Mouse (Mus musculus) heart, embryonic 10.5 days (tissue): ENCODE measurements around the gene Otop3. TPM values are rescaled to one million over a fixed set of nuclear protein-coding genes. Genes with fewer than 3 reads are reported as not detected.
A peak's percentile ranks its signal among the peaks of the same experiment; 100 is the strongest.

ENCODE experiments used
- DNase-seq: peaks from one replicate; pipeline ENCODE4 v3.0.0-alpha.2; 2017; ENCODE audit warnings: low spot score
- H3K27ac ChIP-seq: fragments of 300-500 bp; sonication (generic); 2 replicates; pipeline ENCODE4 v1.5.1; 2016; ENCODE audit warnings: mild to moderate bottlenecking
- H3K27me3 ChIP-seq: fragments of 300-500 bp; sonication (generic); 2 replicates; pipeline ENCODE4 v1.6.1; 2016; ENCODE audit warnings: mild to moderate bottlenecking; ENCODE audit not compliant: poor library complexity, insufficient read depth, severe bottlenecking
- H3K36me3 ChIP-seq: fragments of 300-500 bp; sonication (generic); 2 replicates; pipeline ENCODE4 v1.6.1; 2016; ENCODE audit warnings: mild to moderate bottlenecking, moderate library complexity
- H3K4me1 ChIP-seq: fragments of 300-500 bp; sonication (generic); 2 replicates; pipeline ENCODE4 v1.6.1; 2016; ENCODE audit warnings: mild to moderate bottlenecking
- H3K4me3 ChIP-seq: fragments of 300-500 bp; sonication (generic); 2 replicates; pipeline ENCODE4 v1.5.1; 2016; ENCODE audit warnings: mild to moderate bottlenecking, moderate library complexity
- H3K9me3 ChIP-seq: fragments of 300-500 bp; sonication (generic); 2 replicates; pipeline ENCODE4 v1.6.1; 2016; ENCODE audit warnings: mild to moderate bottlenecking, moderate library complexity
- WGBS: fragments of 180-500 bp; shearing (Covaris S2); methylation state at CpG from one replicate; pipeline ENCODE4 v1.1.7; 2016; 5-methylcytosine and 5-hydroxymethylcytosine counted together
- polyA plus RNA-seq: library from polyadenylated mRNA; unstranded; fragments of >200 nt; fragmentation: Nextera tagmentation; extraction: Ambion mirVana; gene quantifications from 2 replicates; pipeline ENCODE4 v1.2.1, GENCODE M21; 2016

The Otop3 gene
- polyA plus RNA-seq, 1 experiment from 2014 or later = 0.05 TPM

- Histone ChIP-seq H3K36me3 (no peaks in the 10 kb centered on the region; the same call in 1 of the 2 replicates), H3K9me3 (no peaks in the 10 kb centered on the region), H3K27me3 (peaks cover 76% of the 10 kb centered on the region), H3K4me3 (no peak overlapping the region), H3K27ac (no peak overlapping the region), H3K4me1 (peaks cover 10% of the 10 kb centered on the region; the same call in 1 of the 2 replicates)
- 5% methylated on average over 8 of the region's 8 CpGs for WGBS
- DNase-seq = peak; percentile 88
Measured at GRCm38 (mm10) chr11:115354183-115354582, 19.7 kb downstream of the Otop3 start.

DNA sequence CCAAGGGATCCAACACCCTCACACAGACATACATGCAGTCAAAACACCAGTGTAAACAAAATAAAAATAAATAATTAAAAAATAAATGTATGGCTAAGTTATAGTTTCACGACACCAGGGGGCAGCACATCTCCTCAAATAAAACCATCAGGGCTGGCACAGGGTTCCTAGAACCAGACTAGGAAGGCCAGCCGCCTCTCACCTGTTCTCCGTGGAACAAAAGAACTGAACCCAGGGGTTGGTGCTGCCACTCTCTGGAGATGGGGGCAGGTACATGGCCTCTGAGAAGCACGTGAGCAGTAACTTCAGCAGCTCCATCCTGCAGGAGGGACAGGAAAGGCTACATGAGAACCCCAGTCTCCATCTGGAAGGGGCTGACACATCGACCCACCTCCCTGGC, 23.9 kb downstream of the Otop3 start:
- peaks cover 16% of the 10 kb centered on the region for H3K4me1 ChIP-seq
- H3K27me3 ChIP-seq = peaks cover 60% of the 10 kb centered on the region
- H3K36me3 ChIP-seq = no peaks in the 10 kb centered on the region
- DNase-seq = no peak
- H3K9me3 ChIP-seq = no peaks in the 10 kb centered on the region
- 22% methylated on average over 5 of the region's 5 CpGs for WGBS
- H3K4me3 ChIP-seq = no peak overlapping the region
- peak overlapping the region; percentile 65 for H3K27ac ChIP-seq

- Histone ChIP-seq H3K9me3 (no peaks in the 10 kb centered on the region), H3K27ac (peak overlapping the region; percentile 65; the same call in 1 of the 2 replicates), H3K4me3 (no peak overlapping the region), H3K27me3 (peaks cover 60% of the 10 kb centered on the region), H3K36me3 (no peaks in the 10 kb centered on the region), H3K4me1 (peaks cover 16% of the 10 kb centered on the region)
- WGBS = 56% methylated on average over 3 of the region's 3 CpGs
- no peak for DNase-seq
Measured at GRCm38 (mm10) chr11:115359293-115359692, 24.8 kb downstream of the Otop3 start.

GRCm38 (mm10) chr11:115359726-115360125, 25.2 kb downstream of the Otop3 start:
- Histone ChIP-seq H3K27ac (peak overlapping the region; percentile 65; the same call in 1 of the 2 replicates), H3K4me1 (peaks cover 16% of the 10 kb centered on the region), H3K36me3 (no peaks in the 10 kb centered on the region), H3K9me3 (no peaks in the 10 kb centered on the region), H3K27me3 (peaks cover 58% of the 10 kb centered on the region), H3K4me3 (no peak overlapping the region)
- no peak for DNase-seq
- WGBS = 67% methylated on average over 6 of the region's 6 CpGs

DNA sequence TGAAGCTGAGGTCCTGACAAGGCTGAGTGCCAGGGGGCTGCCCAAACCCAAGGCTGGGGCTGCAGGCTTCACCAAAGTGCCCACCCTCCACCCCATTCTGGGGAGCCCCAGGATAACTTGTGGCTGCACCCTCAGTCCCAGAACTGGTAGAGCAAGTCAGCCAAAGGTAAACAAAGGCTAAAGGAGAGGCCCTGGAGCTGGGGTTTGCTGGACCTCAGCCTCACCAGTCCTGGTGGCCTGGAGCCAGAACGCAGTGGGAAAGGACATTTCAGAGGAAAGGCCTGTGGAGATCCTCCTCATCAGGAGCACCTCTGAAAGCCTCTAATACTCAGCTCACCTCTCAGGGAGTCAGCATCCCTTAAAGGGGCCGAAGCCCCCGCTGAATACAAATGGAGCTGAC, 29.6 kb downstream of the Otop3 start:
- peaks cover 67% of the 10 kb centered on the region for H3K27me3 ChIP-seq
- peaks cover 30% of the 10 kb centered on the region for H3K4me1 ChIP-seq
- no peak overlapping the region for H3K27ac ChIP-seq
- no peaks in the 10 kb centered on the region for H3K9me3 ChIP-seq
- WGBS = 79% methylated on average over 3 of the region's 3 CpGs
- DNase-seq = no peak
- no peaks in the 10 kb centered on the region for H3K36me3 ChIP-seq
- H3K4me3 ChIP-seq = no peak overlapping the region

GRCm38 (mm10) chr11:115366039-115366705, 31.6 kb downstream of the Otop3 start:
- Histone ChIP-seq H3K9me3 (no peaks in the 10 kb centered on the region), H3K4me1 (peaks cover 18% of the 10 kb centered on the region), H3K27ac (no peak overlapping the region; the same call in 1 of the 2 replicates), H3K27me3 (peaks cover 78% of the 10 kb centered on the region), H3K36me3 (no peaks in the 10 kb centered on the region), H3K4me3 (peak overlapping the region; percentile 63)
- no peak for DNase-seq
- 25% methylated on average over 7 of the region's 7 CpGs for WGBS

GRCm38 (mm10) chr11:115366706-115367394, 32.3 kb downstream of the Otop3 start:
- 1% methylated on average over 28 of the region's 28 CpGs for WGBS
- Histone ChIP-seq H3K4me3 (peak overlapping the region; percentile 63), H3K9me3 (no peaks in the 10 kb centered on the region), H3K27me3 (peaks cover 80% of the 10 kb centered on the region), H3K36me3 (no peaks in the 10 kb centered on the region), H3K4me1 (peaks cover 18% of the 10 kb centered on the region), H3K27ac (peak overlapping the region; percentile 60; the same call in 1 of the 2 replicates)
- no peak for DNase-seq

- peak within 1 kb of the TSS; percentile 60 for H3K27ac ChIP-seq
- DNase-seq = peak; percentile 88
Measured at GRCm38 (mm10) chr11:115367395-115367944, 32.9 kb downstream of the Otop3 start, which contains the start of gene Hid1. Hid1 (minus strand) TSS chr11:115367756.

GRCm38 (mm10) chr11:115370368-115370767, 35.8 kb downstream of the Otop3 start:
- WGBS = 47% methylated on average over 7 of the region's 7 CpGs
- Histone ChIP-seq H3K27ac (no peak overlapping the region), H3K9me3 (no peaks in the 10 kb centered on the region), H3K4me1 (peaks cover 29% of the 10 kb centered on the region), H3K36me3 (no peaks in the 10 kb centered on the region), H3K27me3 (peaks cover 96% of the 10 kb centered on the region), H3K4me3 (no peak overlapping the region)
- DNase-seq = no peak

More at GRCm38 (mm10) chr11:115367395-115367944, 32.9 kb downstream of the Otop3 start, which contains the start of gene Hid1:
- Histone ChIP-seq H3K9me3 (no peaks in the 10 kb centered on the region), H3K36me3 (no peaks in the 10 kb centered on the region), H3K4me1 (peaks cover 18% of the 10 kb centered on the region), H3K27me3 (peaks cover 81% of the 10 kb centered on the region), H3K4me3 (peak within 1 kb of the TSS; percentile 63)
- WGBS = under 1% methylated on average over 39 of the region's 39 CpGs

GRCm38 (mm10) chr11:115371354-115371753, 36.8 kb downstream of the Otop3 start:
- H3K27me3 ChIP-seq = peaks cover 96% of the 10 kb centered on the region
- H3K9me3 ChIP-seq = no peaks in the 10 kb centered on the region
- DNase-seq = no peak
- 44% methylated on average over 8 of the region's 8 CpGs for WGBS
- peaks cover 25% of the 10 kb centered on the region for H3K4me1 ChIP-seq
- no peaks in the 10 kb centered on the region for H3K36me3 ChIP-seq
- no peak overlapping the region for H3K4me3 ChIP-seq
- no peak overlapping the region for H3K27ac ChIP-seq

DNA sequence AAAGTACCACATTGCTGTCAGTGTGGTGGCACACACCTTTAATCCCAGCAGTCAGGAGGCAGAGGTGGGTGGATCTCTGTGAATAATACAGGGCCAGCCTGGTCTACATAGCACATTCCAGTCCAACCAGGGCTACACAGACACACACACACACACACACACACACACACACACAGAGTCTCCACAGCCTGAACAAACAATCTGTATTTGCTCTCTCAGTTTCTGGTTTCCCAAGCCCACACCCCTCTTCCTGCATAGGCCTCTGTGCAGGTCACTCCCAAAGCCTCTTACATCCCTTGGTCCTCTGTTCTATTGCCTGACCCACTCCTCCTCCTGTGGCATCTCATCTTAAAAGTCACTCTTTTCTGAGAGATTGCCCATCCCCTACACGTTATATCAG, 37.5 kb downstream of the Otop3 start:
- no peak for DNase-seq
- H3K9me3 ChIP-seq = no peaks in the 10 kb centered on the region
- no peak overlapping the region for H3K27ac ChIP-seq
- H3K4me1 ChIP-seq = peaks cover 18% of the 10 kb centered on the region
- H3K36me3 ChIP-seq = no peaks in the 10 kb centered on the region
- H3K4me3 ChIP-seq = no peak overlapping the region
- H3K27me3 ChIP-seq = peaks cover 96% of the 10 kb centered on the region
- 44% methylated on average over 1 of the region's 1 CpGs for WGBS

GRCm38 (mm10) chr11:115372737-115373136, 38.2 kb downstream of the Otop3 start:
- H3K9me3 ChIP-seq = no peaks in the 10 kb centered on the region
- WGBS = 56% methylated on average over 2 of the region's 2 CpGs
- peaks cover 11% of the 10 kb centered on the region for H3K4me1 ChIP-seq
- no peaks in the 10 kb centered on the region for H3K36me3 ChIP-seq
- peaks cover 92% of the 10 kb centered on the region for H3K27me3 ChIP-seq
- no peak overlapping the region for H3K4me3 ChIP-seq
- DNase-seq = no peak
- H3K27ac ChIP-seq = no peak overlapping the region
